Mouse (Mus musculus) heart, postnatal 0 days (tissue): ENCODE results near the gene Map3k5. TPM values are rescaled to one million over a fixed set of nuclear protein-coding genes. Genes with fewer than 3 reads are reported as not detected.

Experiments used
- ATAC-seq: fragments of 200-750 bp; cut with Nextera tagmentation; 2 replicates; pipeline ENCODE4 v1.8.0; 2017; ENCODE audit warnings: low read depth, moderate number of reproducible peaks, moderate library complexity; ENCODE audit not compliant: insufficient read depth
- DNase-seq: peaks from one replicate; pipeline ENCODE4 v3.0.0-alpha.2; 2016; ENCODE audit warnings: low spot score
- H3K27ac ChIP-seq: fragments of 300-500 bp; sonication (generic); 2 replicates; pipeline ENCODE4 v1.5.1; 2014; ENCODE audit warnings: low read depth, mild to moderate bottlenecking
- H3K27me3 ChIP-seq: fragments of 300-500 bp; sonication (generic); 2 replicates; pipeline ENCODE4 v1.6.1; 2014; ENCODE audit warnings: low read length, mixed read lengths; ENCODE audit not compliant: control insufficient read depth, insufficient read depth
- H3K36me3 ChIP-seq: fragments of 300-500 bp; sonication (generic); replicated peaks from 2 replicates; pipeline ENCODE4 v1.6.1; 2014; ENCODE audit warnings: low read length, mixed read lengths; ENCODE audit not compliant: control insufficient read depth, insufficient read depth
- H3K4me1 ChIP-seq: fragments of 300-500 bp; sonication (generic); 2 replicates; pipeline ENCODE4 v1.6.1; 2014; ENCODE audit warnings: antibody characterized with exemption; ENCODE audit not compliant: control insufficient read depth, insufficient read depth
- H3K4me2 ChIP-seq: fragments of 300-500 bp; sonication (generic); 2 replicates; pipeline ENCODE4 v1.6.1; 2014; ENCODE audit warnings: low read depth, mild to moderate bottlenecking, low read length, moderate library complexity
- H3K4me3 ChIP-seq: fragments of 300-500 bp; sonication (generic); 2 replicates; pipeline ENCODE4 v1.5.1; 2014; ENCODE audit warnings: low read depth, low read length
- H3K9ac ChIP-seq: fragments of 300-500 bp; sonication (generic); replicated peaks from 2 replicates; pipeline ENCODE4 v1.6.1; 2014; ENCODE audit warnings: low read depth, low read length, mixed read lengths
- H3K9me3 ChIP-seq: fragments of 300-500 bp; sonication (generic); replicated peaks from 2 replicates; pipeline ENCODE4 v1.6.1; 2016; ENCODE audit warnings: low read length; ENCODE audit not compliant: control insufficient read depth
- CTCF ChIP-seq: IDR thresholded peaks from 2 replicates; pipeline ENCODE4 v1.5.1; 2016; ENCODE audit warnings: antibody characterized with exemption, control low read depth, low read depth
- EP300 ChIP-seq: IDR thresholded peaks from 2 replicates; pipeline ENCODE4 v1.6.1; 2016; ENCODE audit warnings: antibody characterized with exemption, low read depth
- WGBS: fragments of 180-500 bp; shearing (Covaris S2); extraction: QIAGEN DNeasy Blood & Tissue Kit; methylation state at CpG from one replicate; pipeline ENCODE4 v1.1.7; 2014; 5-methylcytosine and 5-hydroxymethylcytosine counted together
- polyA plus RNA-seq: library from polyadenylated mRNA; unstranded; fragments of >200 nt; fragmentation: Nextera tagmentation; extraction: Ambion mirVana; gene quantifications from 2 replicates; pipeline ENCODE4 v1.2.1, GENCODE M21; 2015
- total RNA-seq: library from RNA; depleted of rRNA; stranded (reverse); fragments of >200 nt; gene quantifications from 2 replicates; pipeline ENCODE4 v1.2.3, GENCODE M21; 2014; ENCODE audit warnings: low replicate concordance

Map3k5 gene
- total and polyA plus RNA-seq, 2 experiments from 2014 or later: 2.5 to 10.8 TPM

- ATAC-seq: no peak
- H3K36me3 ChIP-seq: peaks cover 26% of the 10 kb centered on the region
- H3K27me3 ChIP-seq: no peaks in the 10 kb centered on the region
- WGBS: 58% methylated on average over 10 of the region's 10 CpGs
- H3K9me3 ChIP-seq: no peaks in the 10 kb centered on the region
- H3K4me3 ChIP-seq: no peak overlapping the region
- DNase-seq: no peak
- H3K4me1 ChIP-seq: peaks cover 9% of the 10 kb centered on the region; the same call in 1 of the 2 replicates
- TF ChIP-seq CTCF (no peak), EP300 (no peak)
- no peak overlapping the region for H3K9ac ChIP-seq
- H3K27ac ChIP-seq: no peak overlapping the region
- H3K4me2 ChIP-seq: no peak overlapping the region
Observed at GRCm38 (mm10) chr10:20058841-20059240, 124.6 kb downstream of the Map3k5 start.

GRCm38 (mm10) chr10:20060320-20060970 lies 126.2 kb downstream of the Map3k5 start:
- peaks cover 9% of the 10 kb centered on the region; the same call in 1 of the 2 replicates for H3K4me1 ChIP-seq
- 61% methylated on average over 15 of the region's 15 CpGs for WGBS
- no peaks in the 10 kb centered on the region for H3K27me3 ChIP-seq
- H3K4me3 ChIP-seq: no peak overlapping the region
- H3K9me3 ChIP-seq: no peaks in the 10 kb centered on the region
- no peak for ATAC-seq
- H3K4me2 ChIP-seq: no peak overlapping the region
- no peak overlapping the region for H3K9ac ChIP-seq
- peaks cover 26% of the 10 kb centered on the region for H3K36me3 ChIP-seq
- peak overlapping the region; percentile 38; the same call in 1 of the 2 replicates for H3K27ac ChIP-seq
- no peak for DNase-seq
- TF ChIP-seq EP300 (no peak), CTCF (no peak)

GRCm38 (mm10) chr10:20064556-20065207 lies 130.4 kb downstream of the Map3k5 start:
- ATAC-seq: peak; percentile 44; the same call in 1 of the 2 replicates
- H3K9ac ChIP-seq: no peak overlapping the region
- TF ChIP-seq CTCF (no peak), EP300 (no peak)
- H3K27ac ChIP-seq: no peak overlapping the region
- H3K9me3 ChIP-seq: no peaks in the 10 kb centered on the region
- no peak overlapping the region for H3K4me2 ChIP-seq
- H3K36me3 ChIP-seq: peaks cover 3% of the 10 kb centered on the region; the same call in 1 of the 2 replicates
- 52% methylated on average over 9 of the region's 9 CpGs for WGBS
- no peak for DNase-seq
- H3K4me3 ChIP-seq: no peak overlapping the region
- H3K27me3 ChIP-seq: no peaks in the 10 kb centered on the region
- no peaks in the 10 kb centered on the region for H3K4me1 ChIP-seq

GRCm38 (mm10) chr10:20066069-20066665 lies 131.9 kb downstream of the Map3k5 start:
- no peak overlapping the region for H3K9ac ChIP-seq
- no peak for ATAC-seq
- no peaks in the 10 kb centered on the region for H3K4me1 ChIP-seq
- WGBS: 92% methylated on average over 1 of the region's 1 CpGs
- DNase-seq: no peak
- TF ChIP-seq EP300: no peak
- no peak for TF ChIP-seq CTCF
- no peak overlapping the region for H3K4me3 ChIP-seq
- H3K27ac ChIP-seq: no peak overlapping the region
- H3K9me3 ChIP-seq: no peaks in the 10 kb centered on the region
- H3K27me3 ChIP-seq: no peaks in the 10 kb centered on the region
- peaks cover 3% of the 10 kb centered on the region; the same call in 1 of the 2 replicates for H3K36me3 ChIP-seq
- no peak overlapping the region for H3K4me2 ChIP-seq

GRCm38 (mm10) chr10:20069771-20070460 lies 135.6 kb downstream of the Map3k5 start:
- no peak overlapping the region for H3K27ac ChIP-seq
- ATAC-seq (no peak), DNase-seq (no peak)
- peaks cover 3% of the 10 kb centered on the region; the same call in 1 of the 2 replicates for H3K36me3 ChIP-seq
- WGBS: 86% methylated on average over 11 of the region's 11 CpGs
- no peaks in the 10 kb centered on the region for H3K4me1 ChIP-seq
- no peaks in the 10 kb centered on the region for H3K9me3 ChIP-seq
- H3K9ac ChIP-seq: no peak overlapping the region
- no peak for TF ChIP-seq CTCF
- no peak for TF ChIP-seq EP300
- no peak overlapping the region for H3K4me3 ChIP-seq
- no peaks in the 10 kb centered on the region for H3K27me3 ChIP-seq
- H3K4me2 ChIP-seq: no peak overlapping the region
